Mouse (Mus musculus): ENCODE results near the gene Piezo1. TPM values are rescaled to one million over a fixed set of nuclear protein-coding genes. Genes with fewer than 3 reads are reported as not detected.

Gene Piezo1
- polyA plus RNA-seq, 1 experiment = 107 TPM

DNA sequence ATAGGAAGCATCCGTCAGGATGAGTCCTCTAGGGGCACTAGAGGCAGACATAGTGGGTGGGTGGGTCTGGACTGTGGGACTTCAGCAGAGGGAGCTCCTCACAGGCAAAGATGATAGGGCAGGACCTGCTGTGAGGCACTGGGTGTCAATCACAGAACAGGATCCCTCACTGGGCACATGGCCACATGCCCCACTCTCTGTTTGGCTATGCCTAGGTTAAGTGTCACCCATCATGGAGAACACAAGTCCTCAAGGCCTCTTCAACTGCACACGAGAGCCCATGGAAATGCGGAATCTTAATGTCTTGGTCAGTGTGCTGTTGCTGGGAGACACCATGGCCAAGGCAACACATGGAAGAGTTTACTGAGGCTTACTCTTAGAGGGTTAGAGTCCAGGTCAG lies 23.2 kb downstream of the Piezo1 start:
- no peak overlapping the region for H3ac ChIP-seq (ENCODE audit: control insufficient read depth, insufficient read length, low read depth)
- peaks cover 100% of the 10 kb centered on the region for H3K79me2 ChIP-seq (ENCODE audit: control insufficient read depth, insufficient read depth)
- TF ChIP-seq MAX (IDR thresholded peaks at IDR 0.05) (no peak), USF1 (IDR thresholded peaks at IDR 0.05; ENCODE audit: low read depth) (no peak), MYOD1 (IDR thresholded peaks at IDR 0.05; ENCODE audit: control insufficient read depth, insufficient read length, low read depth) (no peak), CEBPB (IDR thresholded peaks at IDR 0.05; ENCODE audit: low read depth) (no peak), FOSL1 (IDR thresholded peaks at IDR 0.05; ENCODE audit: insufficient read depth, low read length, poor library complexity, severe bottlenecking) (no peak), MYOG (IDR thresholded peaks at IDR 0.05; ENCODE audit: control insufficient read depth, extremely low read depth, insufficient read length) (no peak), CTCF (IDR thresholded peaks at IDR 0.05; ENCODE audit: control insufficient read depth, insufficient read depth, insufficient read length) (no peak)
- H3K36me3 ChIP-seq (ENCODE audit: control insufficient read depth, insufficient read depth) = peaks cover 11% of the 10 kb centered on the region
- H3K27me3 ChIP-seq (ENCODE audit: control insufficient read depth, insufficient read depth, insufficient read length) = no peaks in the 10 kb centered on the region
- no peak overlapping the region for H3K4me3 ChIP-seq (ENCODE audit: insufficient read depth, poor library complexity, severe bottlenecking)
- peaks cover 78% of the 10 kb centered on the region for H3K79me3 ChIP-seq (ENCODE audit: low read depth)

DNA sequence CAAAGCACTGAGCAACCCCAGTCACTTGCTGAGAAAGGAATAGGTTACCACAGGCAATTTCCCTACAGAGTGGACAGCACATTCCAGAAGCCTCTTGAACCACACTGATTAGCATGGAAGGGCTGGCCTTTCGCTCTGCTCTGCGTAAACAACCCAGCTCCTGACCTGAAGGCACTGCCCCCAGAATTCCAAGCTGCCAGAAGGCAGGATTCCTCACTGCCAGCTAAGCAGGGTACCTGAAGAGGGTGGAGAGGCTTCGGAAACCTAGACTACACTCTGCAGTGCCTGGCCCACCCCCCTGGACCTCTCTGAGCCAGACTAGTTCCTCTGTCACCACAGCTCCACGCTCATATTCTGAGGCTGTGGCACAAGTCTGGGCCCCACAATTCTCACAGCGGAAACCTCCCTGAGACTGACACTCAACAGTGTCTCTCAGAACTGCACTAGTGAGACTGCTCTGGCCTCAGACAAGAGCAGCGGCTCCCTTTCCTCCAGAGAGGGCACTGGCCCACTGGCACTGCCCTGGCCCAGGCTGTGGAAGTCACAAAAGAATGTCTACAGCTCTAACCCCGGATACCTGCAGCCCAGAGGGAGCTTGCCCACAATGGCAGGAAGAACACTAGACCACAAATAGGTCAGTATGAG lies 24.5 kb downstream of the Piezo1 start:
- Histone ChIP-seq H3K79me3 (ENCODE audit: low read depth) (peaks cover 77% of the 10 kb centered on the region), H3ac (ENCODE audit: control insufficient read depth, insufficient read length, low read depth) (no peak overlapping the region), H3K79me2 (ENCODE audit: control insufficient read depth, insufficient read depth) (peaks cover 100% of the 10 kb centered on the region), H3K36me3 (ENCODE audit: control insufficient read depth, insufficient read depth) (peaks cover 3% of the 10 kb centered on the region), H3K27me3 (ENCODE audit: control insufficient read depth, insufficient read depth, insufficient read length) (no peaks in the 10 kb centered on the region), H3K4me3 (ENCODE audit: insufficient read depth, poor library complexity, severe bottlenecking) (no peak overlapping the region)
- TF ChIP-seq CEBPB (IDR thresholded peaks at IDR 0.05; ENCODE audit: low read depth) (no peak), MYOG (IDR thresholded peaks at IDR 0.05; ENCODE audit: control insufficient read depth, extremely low read depth, insufficient read length) (no peak), MYOD1 (IDR thresholded peaks at IDR 0.05; ENCODE audit: control insufficient read depth, insufficient read length, low read depth) (no peak), FOSL1 (IDR thresholded peaks at IDR 0.05; ENCODE audit: insufficient read depth, low read length, poor library complexity, severe bottlenecking) (no peak), CTCF (IDR thresholded peaks at IDR 0.05; ENCODE audit: control insufficient read depth, insufficient read depth, insufficient read length) (no peak), MAX (IDR thresholded peaks at IDR 0.05) (no peak), USF1 (IDR thresholded peaks at IDR 0.05; ENCODE audit: low read depth) (no peak)

DNA sequence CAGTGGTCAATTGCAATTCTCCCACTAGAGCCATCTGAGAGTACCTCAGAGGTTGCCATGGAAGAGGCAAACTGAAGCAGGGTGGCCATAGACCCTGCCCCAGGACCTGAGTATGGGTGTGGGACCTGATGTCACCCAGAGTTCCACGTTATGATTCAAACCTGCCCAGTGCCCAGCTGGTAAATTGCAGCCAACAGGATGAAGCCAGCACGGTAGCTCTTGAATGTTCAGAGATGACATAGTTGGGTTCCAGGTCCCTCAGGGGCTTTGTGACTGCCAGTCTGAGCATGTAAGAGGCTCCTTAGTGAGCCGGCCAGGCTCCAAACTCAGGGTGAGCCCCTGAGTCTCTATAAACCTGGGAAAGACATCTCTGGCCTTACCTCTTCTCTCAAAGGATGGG lies 25.0 kb downstream of the Piezo1 start:
- peaks cover 3% of the 10 kb centered on the region for H3K36me3 ChIP-seq (ENCODE audit: control insufficient read depth, insufficient read depth)
- TF ChIP-seq FOSL1 (IDR thresholded peaks at IDR 0.05; ENCODE audit: insufficient read depth, low read length, poor library complexity, severe bottlenecking) (no peak), MYOG (IDR thresholded peaks at IDR 0.05; ENCODE audit: control insufficient read depth, extremely low read depth, insufficient read length) (no peak), MYOD1 (IDR thresholded peaks at IDR 0.05; ENCODE audit: control insufficient read depth, insufficient read length, low read depth) (no peak), CTCF (IDR thresholded peaks at IDR 0.05; ENCODE audit: control insufficient read depth, insufficient read depth, insufficient read length) (no peak), MAX (IDR thresholded peaks at IDR 0.05) (no peak), USF1 (IDR thresholded peaks at IDR 0.05; ENCODE audit: low read depth) (no peak), CEBPB (IDR thresholded peaks at IDR 0.05; ENCODE audit: low read depth) (no peak)
- peaks cover 73% of the 10 kb centered on the region for H3K79me3 ChIP-seq (ENCODE audit: low read depth)
- H3K79me2 ChIP-seq (ENCODE audit: control insufficient read depth, insufficient read depth) = peaks cover 100% of the 10 kb centered on the region
- H3K27me3 ChIP-seq (ENCODE audit: control insufficient read depth, insufficient read depth, insufficient read length) = no peaks in the 10 kb centered on the region
- H3ac ChIP-seq (ENCODE audit: control insufficient read depth, insufficient read length, low read depth) = no peak overlapping the region
- H3K4me3 ChIP-seq (ENCODE audit: insufficient read depth, poor library complexity, severe bottlenecking) = no peak overlapping the region

DNA sequence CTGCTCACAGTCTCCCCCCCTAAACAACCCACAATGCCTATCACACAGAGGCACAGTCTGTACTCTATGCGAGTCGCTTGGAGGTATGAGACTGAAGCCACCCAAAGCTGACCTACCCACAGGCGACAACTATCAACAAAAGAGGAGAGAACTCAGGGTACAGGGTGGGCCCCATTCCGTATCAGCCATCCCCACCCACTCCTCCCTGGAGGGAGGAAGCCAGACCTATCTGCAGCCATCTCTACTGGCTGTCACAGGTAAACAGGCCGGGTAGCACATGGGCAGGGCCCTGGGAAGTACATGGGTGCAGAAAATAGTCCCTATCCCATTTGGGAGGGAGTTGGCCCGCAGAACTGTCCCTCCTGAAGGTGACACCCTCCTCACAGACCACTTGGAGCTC lies 26.1 kb downstream of the Piezo1 start:
- Histone ChIP-seq H3K4me3 (ENCODE audit: insufficient read depth, poor library complexity, severe bottlenecking) (no peak overlapping the region), H3K27me3 (ENCODE audit: control insufficient read depth, insufficient read depth, insufficient read length) (no peaks in the 10 kb centered on the region), H3K79me3 (ENCODE audit: low read depth) (peaks cover 70% of the 10 kb centered on the region), H3K36me3 (ENCODE audit: control insufficient read depth, insufficient read depth) (peaks cover 3% of the 10 kb centered on the region), H3ac (ENCODE audit: control insufficient read depth, insufficient read length, low read depth) (no peak overlapping the region), H3K79me2 (ENCODE audit: control insufficient read depth, insufficient read depth) (peaks cover 100% of the 10 kb centered on the region)
- TF ChIP-seq MYOD1 (IDR thresholded peaks at IDR 0.05; ENCODE audit: control insufficient read depth, insufficient read length, low read depth) (no peak), CEBPB (IDR thresholded peaks at IDR 0.05; ENCODE audit: low read depth) (no peak), USF1 (IDR thresholded peaks at IDR 0.05; ENCODE audit: low read depth) (no peak), CTCF (IDR thresholded peaks at IDR 0.05; ENCODE audit: control insufficient read depth, insufficient read depth, insufficient read length) (no peak), MAX (IDR thresholded peaks at IDR 0.05) (no peak), MYOG (IDR thresholded peaks at IDR 0.05; ENCODE audit: control insufficient read depth, extremely low read depth, insufficient read length) (no peak), FOSL1 (IDR thresholded peaks at IDR 0.05; ENCODE audit: insufficient read depth, low read length, poor library complexity, severe bottlenecking) (no peak)

DNA sequence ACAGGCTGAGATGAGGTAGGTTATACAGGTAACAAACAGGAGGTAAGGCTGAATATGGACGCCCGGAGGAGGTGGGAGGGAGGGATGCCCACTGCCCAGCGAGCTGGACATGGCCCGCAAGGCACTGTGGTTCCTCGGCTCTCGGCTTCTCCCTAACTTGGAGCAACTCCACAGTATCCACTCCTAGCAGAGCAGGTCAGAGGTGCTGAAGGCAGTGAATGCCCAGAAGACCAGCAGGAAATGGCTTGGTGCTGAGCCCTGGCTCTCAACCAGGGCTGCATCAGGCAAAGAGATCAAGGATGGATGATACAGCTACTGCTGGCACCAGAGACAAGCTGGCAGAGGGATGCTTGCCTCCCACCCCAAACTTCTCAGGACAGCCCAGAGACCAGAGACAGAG lies 26.6 kb downstream of the Piezo1 start:
- no peak overlapping the region for H3K4me3 ChIP-seq (ENCODE audit: insufficient read depth, poor library complexity, severe bottlenecking)
- no peak for TF ChIP-seq MYOG (IDR thresholded peaks at IDR 0.05; ENCODE audit: control insufficient read depth, extremely low read depth, insufficient read length)
- TF ChIP-seq USF1 (IDR thresholded peaks at IDR 0.05; ENCODE audit: low read depth) = no peak
- no peak for TF ChIP-seq CTCF (IDR thresholded peaks at IDR 0.05; ENCODE audit: control insufficient read depth, insufficient read depth, insufficient read length)
- TF ChIP-seq MYOD1 (IDR thresholded peaks at IDR 0.05; ENCODE audit: control insufficient read depth, insufficient read length, low read depth) = no peak
- TF ChIP-seq MAX (IDR thresholded peaks at IDR 0.05) = no peak
- no peak for TF ChIP-seq FOSL1 (IDR thresholded peaks at IDR 0.05; ENCODE audit: insufficient read depth, low read length, poor library complexity, severe bottlenecking)
- no peak for TF ChIP-seq CEBPB (IDR thresholded peaks at IDR 0.05; ENCODE audit: low read depth)

More for the DNA sequence above, 26.6 kb downstream of the Piezo1 start:
- H3K79me2 ChIP-seq (ENCODE audit: control insufficient read depth, insufficient read depth) = peaks cover 100% of the 10 kb centered on the region
- no peak overlapping the region for H3ac ChIP-seq (ENCODE audit: control insufficient read depth, insufficient read length, low read depth)
- peaks cover 3% of the 10 kb centered on the region for H3K36me3 ChIP-seq (ENCODE audit: control insufficient read depth, insufficient read depth)
- H3K79me3 ChIP-seq (ENCODE audit: low read depth) = peaks cover 66% of the 10 kb centered on the region
- H3K27me3 ChIP-seq (ENCODE audit: control insufficient read depth, insufficient read depth, insufficient read length) = no peaks in the 10 kb centered on the region
